Mouse (Mus musculus): Measurements from ENCODE around the gene Zbtb8os. TPM values are rescaled to one million over a fixed set of nuclear protein-coding genes. Genes with fewer than 3 reads are reported as not detected.

Zbtb8os gene
- polyA plus RNA-seq, 2 experiments = 22.3 to 33.2 TPM

DNA sequence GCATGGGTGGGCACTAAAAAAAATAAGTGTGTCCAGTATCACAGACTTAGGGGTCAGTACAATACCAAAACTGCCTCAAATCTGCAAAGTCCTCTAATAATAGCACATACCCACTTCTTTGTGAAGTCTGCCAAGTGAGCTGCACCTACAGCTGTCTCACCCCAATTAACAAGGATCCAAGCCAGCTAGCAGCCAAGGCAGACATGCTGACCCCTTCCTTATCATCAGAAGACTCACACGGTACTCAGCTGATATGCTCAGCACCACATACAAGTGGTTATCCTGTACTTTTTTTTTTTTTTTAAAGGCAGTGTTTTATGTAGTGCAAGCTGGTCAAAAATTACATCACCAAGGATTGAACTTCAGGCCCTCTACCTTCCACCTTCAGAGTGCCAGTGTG lies 31.2 kb upstream of the Zbtb8os start:
- WGBS (ENCODE audit: insufficient replicate concordance) = 3% methylated on average over 1 of the region's 1 CpGs
- Histone ChIP-seq H3K9ac (replicated peaks) (no peak overlapping the region), H3K27ac (no peak overlapping the region), H3K4me1 (replicated peaks; ENCODE audit: control insufficient read depth in 2 of 2, insufficient read depth in 2 of 2, low read length in 1 of 2) (peaks cover 0 to 11% of the 10 kb centered on the region in 2 experiments), H3K27me3 (ENCODE audit: control insufficient read depth, insufficient read depth, low read length) (no peaks in the 10 kb centered on the region), H3K36me3 (replicated peaks; ENCODE audit: control insufficient read depth, insufficient read depth, low read depth) (peaks cover 30% of the 10 kb centered on the region), H3K9me3 (ENCODE audit: control insufficient read depth, low read length) (no peaks in the 10 kb centered on the region), H3K4me3 (ENCODE audit: insufficient read depth in 1 of 2, low read depth in 2 of 2, low read length in 2 of 2) (no peak overlapping the region), H3K4me2 (ENCODE audit: low read depth) (no peak overlapping the region)
- ATAC-seq (ENCODE audit: insufficient read depth) (peak; percentile 68), DNase-seq (ENCODE audit: low read depth in 3 of 3, low spot score in 3 of 3) (no peak)
- TF ChIP-seq EP300 (IDR thresholded peaks at IDR 0.05; ENCODE audit: low read depth) (peak; percentile 51; the same call in 1 of the 2 replicates), CTCF (IDR thresholded peaks at IDR 0.05; ENCODE audit: low read depth) (no peak)

- Histone ChIP-seq H3K4me2 (ENCODE audit: low read depth) (no peak overlapping the region), H3K9ac (replicated peaks) (no peak overlapping the region), H3K9me3 (ENCODE audit: control insufficient read depth, low read length) (no peaks in the 10 kb centered on the region), H3K36me3 (replicated peaks; ENCODE audit: control insufficient read depth, insufficient read depth, low read depth) (peaks cover 54% of the 10 kb centered on the region), H3K27me3 (ENCODE audit: control insufficient read depth, insufficient read depth, low read length) (no peaks in the 10 kb centered on the region), H3K4me3 (ENCODE audit: insufficient read depth in 1 of 2, low read depth in 2 of 2, low read length in 2 of 2) (no peak overlapping the region), H3K4me1 (replicated peaks; ENCODE audit: control insufficient read depth in 2 of 2, insufficient read depth in 2 of 2, low read length in 1 of 2) (peaks cover 0 to 11% of the 10 kb centered on the region in 2 experiments), H3K27ac (no peak overlapping the region)
- ATAC-seq (ENCODE audit: insufficient read depth) (no peak), DNase-seq (ENCODE audit: low read depth in 3 of 3, low spot score in 3 of 3) (no peak)
- WGBS (ENCODE audit: insufficient replicate concordance) = 85% methylated on average over 1 of the region's 1 CpGs
- no peak for TF ChIP-seq EP300 (IDR thresholded peaks at IDR 0.05; ENCODE audit: low read depth)
- TF ChIP-seq CTCF (IDR thresholded peaks at IDR 0.05; ENCODE audit: low read depth) = no peak
Measured at GRCm38 (mm10) chr4:129307936-129308335, 27.6 kb upstream of the Zbtb8os start.

GRCm38 (mm10) chr4:129313886-129314285 lies 21.6 kb upstream of the Zbtb8os start:
- H3K27me3 ChIP-seq (ENCODE audit: control insufficient read depth, insufficient read depth, low read length) = no peaks in the 10 kb centered on the region
- no peak for DNase-seq (ENCODE audit: low read depth in 3 of 3, low spot score in 3 of 3)
- no peak overlapping the region for H3K4me2 ChIP-seq (ENCODE audit: low read depth)
- no peak overlapping the region for H3K9ac ChIP-seq (replicated peaks)
- ATAC-seq (ENCODE audit: insufficient read depth) = no peak
- no peak for TF ChIP-seq CTCF (IDR thresholded peaks at IDR 0.05; ENCODE audit: low read depth)
- TF ChIP-seq EP300 (IDR thresholded peaks at IDR 0.05; ENCODE audit: low read depth) = no peak
- peaks cover 84% of the 10 kb centered on the region for H3K36me3 ChIP-seq (replicated peaks; ENCODE audit: control insufficient read depth, insufficient read depth, low read depth)
- H3K27ac ChIP-seq = no peak overlapping the region
- no peaks in the 10 kb centered on the region for H3K4me1 ChIP-seq (replicated peaks; ENCODE audit: control insufficient read depth in 2 of 2, insufficient read depth in 2 of 2, low read length in 1 of 2)
- no peak overlapping the region for H3K4me3 ChIP-seq (ENCODE audit: insufficient read depth in 1 of 2, low read depth in 2 of 2, low read length in 2 of 2)
- H3K9me3 ChIP-seq (ENCODE audit: control insufficient read depth, low read length) = no peaks in the 10 kb centered on the region
- WGBS (ENCODE audit: insufficient replicate concordance) = 64% methylated on average over 3 of the region's 3 CpGs

DNA sequence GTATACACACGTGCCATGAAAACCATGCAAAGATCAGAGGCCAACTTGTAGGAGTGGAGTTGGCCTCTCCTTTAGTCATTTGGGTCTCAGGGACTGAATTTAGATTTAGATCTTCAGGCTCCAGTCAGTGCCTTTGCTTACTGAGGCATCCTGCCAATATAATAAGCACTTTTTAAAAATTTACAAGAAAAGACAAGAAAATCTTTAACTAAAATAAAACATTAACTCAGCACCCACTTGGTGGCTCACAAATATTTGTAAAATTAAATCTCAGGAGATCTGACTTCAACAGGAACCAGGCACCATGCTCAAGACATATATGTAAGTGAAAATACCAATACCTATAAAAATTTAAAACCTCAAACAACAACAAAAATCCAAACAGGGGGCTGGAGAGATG lies 14.6 kb upstream of the Zbtb8os start:
- no peaks in the 10 kb centered on the region for H3K27me3 ChIP-seq (ENCODE audit: control insufficient read depth, insufficient read depth, low read length)
- ATAC-seq (ENCODE audit: insufficient read depth) (no peak), DNase-seq (ENCODE audit: low read depth in 3 of 3, low spot score in 3 of 3) (no peak)
- H3K36me3 ChIP-seq (replicated peaks; ENCODE audit: control insufficient read depth, insufficient read depth, low read depth) = peaks cover 81% of the 10 kb centered on the region
- no peak overlapping the region for H3K9ac ChIP-seq (replicated peaks)
- H3K4me1 ChIP-seq (replicated peaks; ENCODE audit: control insufficient read depth in 2 of 2, insufficient read depth in 2 of 2, low read length in 1 of 2) = no peaks in the 10 kb centered on the region
- 81% methylated on average over 1 of the region's 1 CpGs for WGBS (ENCODE audit: insufficient replicate concordance)
- no peaks in the 10 kb centered on the region for H3K9me3 ChIP-seq (ENCODE audit: control insufficient read depth, low read length)
- H3K4me2 ChIP-seq (ENCODE audit: low read depth) = no peak overlapping the region
- no peak overlapping the region for H3K27ac ChIP-seq
- TF ChIP-seq CTCF (IDR thresholded peaks at IDR 0.05; ENCODE audit: low read depth) = no peak
- TF ChIP-seq EP300 (IDR thresholded peaks at IDR 0.05; ENCODE audit: low read depth) = no peak
- H3K4me3 ChIP-seq (ENCODE audit: insufficient read depth in 1 of 2, low read depth in 2 of 2, low read length in 2 of 2) = no peak overlapping the region

- no peak for TF ChIP-seq CTCF (IDR thresholded peaks at IDR 0.05; ENCODE audit: low read depth)
- no peak for TF ChIP-seq EP300 (IDR thresholded peaks at IDR 0.05; ENCODE audit: low read depth)
- 92% methylated on average over 5 of the region's 5 CpGs for WGBS (ENCODE audit: insufficient replicate concordance)
- H3K27me3 ChIP-seq (ENCODE audit: control insufficient read depth, insufficient read depth, low read length) = no peaks in the 10 kb centered on the region
- no peak overlapping the region for H3K9ac ChIP-seq (replicated peaks)
- ATAC-seq (ENCODE audit: insufficient read depth) (no peak), DNase-seq (ENCODE audit: low read depth in 3 of 3, low spot score in 3 of 3) (no peak)
- no peak overlapping the region for H3K4me2 ChIP-seq (ENCODE audit: low read depth)
- no peak overlapping the region for H3K4me3 ChIP-seq (ENCODE audit: insufficient read depth in 1 of 2, low read depth in 2 of 2, low read length in 2 of 2)
- no peaks in the 10 kb centered on the region for H3K9me3 ChIP-seq (ENCODE audit: control insufficient read depth, low read length)
- no peak overlapping the region for H3K27ac ChIP-seq
- H3K36me3 ChIP-seq (replicated peaks; ENCODE audit: control insufficient read depth, insufficient read depth, low read depth) = peaks cover 81% of the 10 kb centered on the region
- no peaks in the 10 kb centered on the region for H3K4me1 ChIP-seq (replicated peaks; ENCODE audit: control insufficient read depth in 2 of 2, insufficient read depth in 2 of 2, low read length in 1 of 2)
Measured at GRCm38 (mm10) chr4:129322042-129322441, 13.5 kb upstream of the Zbtb8os start.

Data from liver, embryonic 14.5 days (tissue).